Mouse (Mus musculus) thymus, adult 2 months (tissue): ENCODE measurements at regions not wholly inside any gene's neighbourhood (a gene's known extent, or its start where the extent isn't known, plus 50 kb on each side); places are given as distances from the start of the nearest gene placed in this dataset.

Experiments used
- DNase-seq: peaks from one replicate; pipeline ENCODE4 v3.0.0; 2021
- H3K27ac ChIP-seq: fragments of 200-500 bp; 2 replicates; pipeline ENCODE4 v1.5.1; 2012; ENCODE audit warnings: low read length, control low read depth; ENCODE audit not compliant: control insufficient read depth, insufficient read depth
- H3K27me3 ChIP-seq: fragments of 200-500 bp; 2 replicates; pipeline ENCODE4 v1.6.1; 2012; ENCODE audit warnings: mild to moderate bottlenecking, low read length, moderate library complexity, mixed read lengths; ENCODE audit not compliant: control insufficient read depth, insufficient read depth
- H3K36me3 ChIP-seq: fragments of 200-500 bp; 2 replicates; pipeline ENCODE4 v1.6.1; 2012; ENCODE audit warnings: mild to moderate bottlenecking, low read length, moderate library complexity; ENCODE audit not compliant: control insufficient read depth, insufficient read depth
- H3K4me1 ChIP-seq: fragments of 200-500 bp; replicated peaks from 2 replicates; pipeline ENCODE4 v1.6.1; 2012; ENCODE audit warnings: low read length; ENCODE audit not compliant: control insufficient read depth, insufficient read depth
- H3K4me3 ChIP-seq: fragments of 200-500 bp; 2 replicates; pipeline ENCODE4 v1.5.1; 2012; ENCODE audit warnings: mild to moderate bottlenecking, low read length, control low read depth, moderate library complexity; ENCODE audit not compliant: control insufficient read depth, insufficient read depth
- CTCF ChIP-seq: fragments of 200-500 bp; IDR thresholded peaks from 2 replicates; pipeline ENCODE4 v1.5.1; 2012; ENCODE audit warnings: mild to moderate bottlenecking, control low read depth, low read length, moderate library complexity, borderline replicate concordance; ENCODE audit not compliant: control insufficient read depth, poor library complexity, insufficient read depth; ENCODE audit errors: extremely low read depth
- POLR2A ChIP-seq: fragments of 200-500 bp; IDR thresholded peaks from 2 replicates; pipeline ENCODE4 v1.6.1; 2012; ENCODE audit warnings: mild to moderate bottlenecking, low read length, control low read depth, moderate library complexity; ENCODE audit not compliant: control insufficient read depth, poor library complexity, insufficient read depth; ENCODE audit errors: extremely low read depth
- WGBS: fragments of 180-500 bp; shearing (Covaris S2); methylation state at CpG from one replicate; pipeline ENCODE4 v1.1.7; 2018; 5-methylcytosine and 5-hydroxymethylcytosine counted together

GRCm38 (mm10) chrX:11716773-11717172 lies 389.2 kb downstream of the H2al1j start:
- Histone ChIP-seq H3K27ac (no peak overlapping the region), H3K4me3 (no peak overlapping the region), H3K4me1 (no peaks in the 10 kb centered on the region), H3K27me3 (no peaks in the 10 kb centered on the region), H3K36me3 (no peaks in the 10 kb centered on the region)
- no peak for TF ChIP-seq CTCF
- TF ChIP-seq POLR2A = no peak
- DNase-seq = no peak
- WGBS = 42% methylated on average over 8 of the region's 8 CpGs

- no peak overlapping the region for H3K4me3 ChIP-seq
- no peak for TF ChIP-seq CTCF
- no peak for TF ChIP-seq POLR2A
- H3K27me3 ChIP-seq = no peaks in the 10 kb centered on the region
- H3K27ac ChIP-seq = no peak overlapping the region
- DNase-seq = no peak
- no peaks in the 10 kb centered on the region for H3K4me1 ChIP-seq
- H3K36me3 ChIP-seq = no peaks in the 10 kb centered on the region
- WGBS = 66% methylated on average over 2 of the region's 2 CpGs
These were observed 391.2 kb downstream of the H2al1j start for GRCm38 (mm10) chrX:11718778-11719177.

- TF ChIP-seq POLR2A (no peak), CTCF (no peak)
- Histone ChIP-seq H3K27me3 (no peaks in the 10 kb centered on the region), H3K4me1 (no peaks in the 10 kb centered on the region), H3K27ac (no peak overlapping the region), H3K36me3 (no peaks in the 10 kb centered on the region), H3K4me3 (no peak overlapping the region)
- DNase-seq = no peak
- 94% methylated on average over 7 of the region's 7 CpGs for WGBS
These were observed 392.9 kb downstream of the H2al1j start for GRCm38 (mm10) chrX:11720517-11720916.

- no peak for DNase-seq
- WGBS = 73% methylated on average over 4 of the region's 4 CpGs
- Histone ChIP-seq H3K4me1 (no peaks in the 10 kb centered on the region), H3K36me3 (no peaks in the 10 kb centered on the region), H3K27ac (no peak overlapping the region), H3K27me3 (no peaks in the 10 kb centered on the region), H3K4me3 (no peak overlapping the region)
- no peak for TF ChIP-seq CTCF
- no peak for TF ChIP-seq POLR2A
These were observed 395.1 kb downstream of the H2al1j start for GRCm38 (mm10) chrX:11722730-11723129.

- no peaks in the 10 kb centered on the region for H3K4me1 ChIP-seq
- DNase-seq = no peak
- no peak for TF ChIP-seq POLR2A
- no peak for TF ChIP-seq CTCF
- H3K27ac ChIP-seq = no peak overlapping the region
- no peaks in the 10 kb centered on the region for H3K27me3 ChIP-seq
- 95% methylated on average over 8 of the region's 8 CpGs for WGBS
- H3K36me3 ChIP-seq = no peaks in the 10 kb centered on the region
- H3K4me3 ChIP-seq = no peak overlapping the region
These were observed 397.1 kb downstream of the H2al1j start for GRCm38 (mm10) chrX:11724718-11725117.

GRCm38 (mm10) chrX:11726524-11727231 lies 399.1 kb downstream of the H2al1j start:
- TF ChIP-seq CTCF (no peak), POLR2A (no peak)
- Histone ChIP-seq H3K4me1 (no peaks in the 10 kb centered on the region), H3K4me3 (no peak overlapping the region), H3K27ac (no peak overlapping the region), H3K27me3 (no peaks in the 10 kb centered on the region), H3K36me3 (no peaks in the 10 kb centered on the region)
- 57% methylated on average over 8 of the region's 8 CpGs for WGBS
- no peak for DNase-seq

- no peak for TF ChIP-seq POLR2A
- no peak for TF ChIP-seq CTCF
- DNase-seq = no peak
- no peaks in the 10 kb centered on the region for H3K4me1 ChIP-seq
- H3K27me3 ChIP-seq = no peaks in the 10 kb centered on the region
- no peaks in the 10 kb centered on the region for H3K36me3 ChIP-seq
- H3K27ac ChIP-seq = no peak overlapping the region
- WGBS = 89% methylated on average over 4 of the region's 4 CpGs
- H3K4me3 ChIP-seq = no peak overlapping the region
These were observed 400.9 kb downstream of the H2al1j start for GRCm38 (mm10) chrX:11728481-11728880.
